Mouse (Mus musculus) urinary bladder, postnatal 14 days (tissue): Measurements from ENCODE around the gene Pax5.
"Not testable (repeated sequence)": the region's sequence is repeated elsewhere in the genome, so short reads cannot be mapped to it uniquely, and the experiment has no call there.

Experiments used
- DNase-seq: peaks from one replicate; pipeline ENCODE4 v3.0.0; 2021; ENCODE audit warnings: low spot score

Pax5 gene

DNA sequence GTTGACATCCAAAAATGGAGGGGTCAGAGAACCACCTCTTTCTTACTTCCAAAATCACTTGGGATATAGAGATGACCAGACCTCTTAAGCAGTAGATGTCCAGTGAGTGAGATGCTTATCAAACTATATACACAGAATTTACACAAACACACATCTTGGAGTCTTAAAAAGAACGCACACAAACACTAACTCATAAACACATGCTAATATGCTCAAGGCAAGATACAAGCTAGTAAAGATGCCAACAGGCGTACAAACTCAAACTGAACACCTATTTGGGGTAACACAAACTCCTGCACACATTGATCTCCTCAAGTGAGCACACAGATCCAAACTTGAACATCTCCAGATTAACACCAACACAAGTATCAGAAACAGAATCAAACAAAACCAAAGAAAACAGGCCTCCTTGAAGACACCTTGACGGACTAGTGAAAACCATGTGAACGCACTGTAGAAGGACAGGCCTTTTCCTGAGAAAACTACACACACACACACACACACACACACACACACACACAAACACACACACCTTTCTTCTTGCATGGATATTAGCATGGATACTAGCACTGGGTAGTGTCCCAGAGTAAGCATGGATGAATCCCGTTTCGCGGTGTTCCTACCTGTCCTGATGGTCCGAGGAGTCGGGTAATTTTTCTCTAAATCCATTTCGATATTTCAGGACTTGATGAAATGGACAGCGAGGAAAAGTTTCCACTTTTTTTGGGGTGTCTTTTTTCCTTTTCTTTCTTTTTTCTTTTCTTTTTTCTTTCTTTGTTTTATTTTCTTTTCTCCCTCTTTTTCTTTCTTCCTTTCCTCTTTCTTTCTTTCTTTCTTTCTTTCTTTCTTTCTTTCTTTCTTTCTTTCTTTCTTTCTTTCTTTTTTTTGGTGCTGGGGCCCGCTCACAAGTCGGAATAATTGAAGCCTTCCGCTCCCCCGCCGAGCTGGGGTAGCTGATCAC lies at the start of gene Pax5:
Gene Pax5 (minus strand): TSS at position 748 of the 961 bp plus-strand sequence.
- no peak for DNase-seq

DNA sequence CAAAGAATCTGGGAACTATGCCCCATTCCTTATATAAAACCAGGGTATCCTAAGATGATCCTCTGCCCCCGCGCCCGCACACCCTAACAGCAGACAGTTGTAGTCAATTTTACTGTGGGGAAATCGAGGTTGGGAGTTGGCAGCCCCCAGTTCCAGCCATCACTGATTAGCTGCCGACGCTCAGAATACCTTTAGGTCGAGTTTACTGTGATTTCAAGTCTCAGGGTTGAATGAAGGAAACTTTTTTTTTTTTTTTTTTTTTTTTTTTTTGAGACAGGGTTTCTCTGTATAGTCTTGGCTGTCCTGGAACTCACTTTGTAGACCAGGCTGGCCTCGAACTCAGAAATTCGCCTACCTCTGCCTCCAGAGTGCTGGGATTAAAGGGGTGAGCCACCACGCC lies 46.8 kb upstream of the Pax5 start:
- DNase-seq = not testable (repeated sequence)

DNA sequence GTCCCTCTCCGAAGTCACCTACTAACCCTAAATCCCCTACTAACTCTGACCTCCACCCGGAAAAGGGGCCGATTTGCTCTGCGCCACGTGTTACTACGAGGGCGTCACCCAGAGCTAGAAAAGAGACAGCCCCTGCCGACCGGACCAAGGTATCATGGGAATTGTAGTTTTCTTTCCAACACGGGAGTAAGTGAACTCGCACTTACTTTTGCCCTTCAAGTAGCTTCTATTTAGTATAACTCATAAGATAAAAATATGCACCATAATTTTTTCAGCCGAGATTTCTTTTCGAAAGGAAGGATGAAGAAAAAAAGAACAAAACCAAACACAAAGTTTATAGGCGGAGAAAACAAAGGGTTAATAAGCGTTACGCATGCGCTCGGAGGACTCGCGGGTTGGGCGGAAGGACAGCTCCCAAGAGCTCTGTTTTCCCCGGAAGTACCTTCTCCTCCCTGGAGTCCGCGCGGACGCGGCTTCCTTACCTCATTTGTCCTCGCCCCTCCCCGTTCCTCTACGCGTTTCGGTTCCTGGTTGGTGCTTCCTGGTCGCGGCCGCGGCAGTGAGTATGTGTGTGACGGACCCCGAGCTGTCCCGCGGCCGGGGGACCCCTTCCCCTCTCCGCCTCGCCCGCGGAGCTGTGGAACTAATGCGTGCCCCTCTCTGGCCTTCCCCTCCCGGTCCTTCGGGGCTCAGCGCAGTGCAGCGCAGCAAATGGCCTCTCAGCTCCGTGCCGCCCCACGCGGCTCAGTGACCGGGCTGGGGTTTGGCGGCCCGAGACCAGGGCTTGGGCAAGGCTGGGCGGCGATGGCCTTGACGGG lies 46.1 kb upstream of the Pax5 start:
- peak; percentile 94 for DNase-seq

DNA sequence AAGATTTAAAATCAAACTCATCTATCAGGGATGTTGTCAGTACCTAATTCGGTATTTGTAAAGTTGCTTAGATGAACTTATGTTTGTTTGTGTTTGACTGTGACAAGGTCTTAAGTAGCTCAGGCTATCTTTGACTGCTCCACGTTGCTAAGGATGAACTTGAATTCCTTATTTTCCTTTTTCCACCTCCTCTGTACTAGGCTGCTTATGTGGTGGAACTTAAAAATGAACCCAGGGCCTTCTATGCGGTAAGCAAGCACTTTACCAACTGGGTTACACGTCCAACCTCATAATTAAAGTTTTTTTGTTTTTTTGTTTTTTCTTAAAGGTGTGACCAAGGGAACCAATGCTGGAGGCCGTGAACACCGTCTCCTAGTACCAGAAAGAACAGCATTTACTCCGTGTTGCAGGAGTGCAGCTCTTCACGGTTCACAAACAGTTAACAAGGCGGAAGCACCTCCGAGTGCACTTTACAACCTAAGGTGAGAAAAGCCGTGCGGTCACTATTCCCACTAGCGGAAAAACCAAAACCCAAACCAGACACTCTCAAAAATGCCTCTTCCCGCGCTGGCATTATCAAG lies 45.4 kb upstream of the Pax5 start, which contains the start of gene Zcchc7:
Gene Zcchc7 (plus strand): TSS at position 325 of the 581 bp plus-strand sequence.
- DNase-seq = no peak

DNA sequence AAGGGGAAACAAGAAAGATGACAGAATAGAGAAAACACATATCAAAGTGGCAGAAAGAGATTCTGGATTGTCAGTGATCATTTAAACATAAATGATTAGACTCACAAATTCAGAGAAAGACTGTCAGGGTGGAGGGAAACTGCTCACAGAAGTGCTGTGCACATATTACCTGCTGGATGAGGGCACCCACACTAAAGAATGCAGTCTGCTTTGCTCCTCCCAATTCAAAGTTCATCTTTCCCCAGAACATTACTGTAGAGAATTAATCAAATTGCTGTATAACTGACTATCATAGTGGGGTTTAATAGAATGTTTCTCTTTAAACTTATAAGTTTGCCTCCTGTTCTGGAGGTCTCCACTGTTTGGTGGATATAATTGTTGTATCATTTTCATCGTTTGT lies 30.2 kb upstream of the Pax5 start:
- DNase-seq = no peak

DNA sequence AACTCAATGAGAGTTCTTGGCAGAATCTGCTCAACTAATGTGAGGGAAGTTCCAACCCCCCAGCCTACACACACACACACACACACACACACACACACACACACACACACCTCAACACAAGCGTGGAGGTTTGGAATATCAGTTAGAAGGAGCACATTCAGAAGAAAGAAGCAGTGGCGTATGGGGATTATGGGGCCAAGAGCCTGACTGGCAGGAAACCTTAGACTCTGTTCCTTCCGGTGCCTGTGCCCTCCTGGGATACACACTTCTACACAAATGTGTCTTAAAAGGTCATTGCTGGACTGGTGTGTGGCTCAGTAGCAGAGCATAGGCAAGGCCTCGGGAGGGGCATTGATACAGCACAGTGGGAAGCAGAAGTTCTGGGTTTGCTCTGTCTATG lies 10.9 kb upstream of the Pax5 start:
- no peak for DNase-seq

DNA sequence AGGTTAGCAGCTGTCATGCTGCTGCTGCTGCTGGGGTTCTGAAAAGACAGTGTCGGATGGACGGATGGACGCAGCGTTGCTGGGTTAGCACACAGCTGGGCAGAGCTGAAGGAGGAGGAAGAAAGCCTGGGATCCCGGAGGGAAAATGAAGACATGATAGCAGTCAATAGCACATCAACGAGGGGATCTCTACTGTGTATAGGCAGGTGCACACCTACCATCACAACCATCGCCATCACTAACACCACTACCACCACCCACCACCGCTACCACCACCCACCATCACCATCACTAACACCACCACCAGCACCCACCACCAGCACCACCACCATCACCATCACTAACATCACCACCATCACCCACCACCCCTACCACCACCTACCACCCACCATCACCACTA lies 9.8 kb upstream of the Pax5 start:
- DNase-seq = no peak

DNA sequence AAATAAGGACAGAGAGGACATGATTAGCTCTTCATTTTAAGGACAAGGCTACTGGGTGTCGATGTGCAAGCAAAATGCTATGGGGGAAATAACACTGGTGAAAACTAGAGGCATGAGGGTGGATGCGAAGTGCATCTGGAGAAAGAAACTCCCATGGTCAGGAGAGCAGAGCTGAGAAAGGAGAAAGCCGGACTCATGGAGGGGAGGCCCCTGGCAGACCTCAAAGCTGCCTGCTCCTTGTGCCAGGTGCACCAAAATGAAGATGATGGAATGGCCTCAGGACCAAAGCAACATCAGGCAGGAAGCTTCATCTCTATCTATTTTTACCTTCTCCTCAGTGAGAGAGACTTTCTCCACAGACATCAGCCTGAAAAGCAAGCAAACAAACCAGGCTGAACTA lies 7.4 kb upstream of the Pax5 start:
- DNase-seq = no peak

DNA sequence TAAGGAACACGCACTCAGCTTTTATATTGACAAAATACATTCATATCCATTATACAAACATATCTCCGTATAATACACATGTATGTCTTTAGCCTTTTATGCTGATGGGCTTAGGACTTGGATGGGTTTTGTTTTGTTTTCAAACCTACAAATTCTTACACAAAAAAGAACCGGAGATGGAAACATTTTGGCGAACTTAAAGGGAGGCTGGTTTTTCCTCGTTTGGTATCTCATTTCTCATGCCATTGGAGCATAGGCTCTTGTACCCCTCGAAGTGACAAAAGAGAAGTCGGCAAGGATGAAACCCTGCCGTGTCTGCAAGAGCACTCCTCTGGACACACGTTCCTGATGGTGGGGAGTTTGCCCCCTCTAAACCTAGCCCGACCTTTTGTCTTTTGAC lies 6.1 kb upstream of the Pax5 start:
- no peak for DNase-seq

DNA sequence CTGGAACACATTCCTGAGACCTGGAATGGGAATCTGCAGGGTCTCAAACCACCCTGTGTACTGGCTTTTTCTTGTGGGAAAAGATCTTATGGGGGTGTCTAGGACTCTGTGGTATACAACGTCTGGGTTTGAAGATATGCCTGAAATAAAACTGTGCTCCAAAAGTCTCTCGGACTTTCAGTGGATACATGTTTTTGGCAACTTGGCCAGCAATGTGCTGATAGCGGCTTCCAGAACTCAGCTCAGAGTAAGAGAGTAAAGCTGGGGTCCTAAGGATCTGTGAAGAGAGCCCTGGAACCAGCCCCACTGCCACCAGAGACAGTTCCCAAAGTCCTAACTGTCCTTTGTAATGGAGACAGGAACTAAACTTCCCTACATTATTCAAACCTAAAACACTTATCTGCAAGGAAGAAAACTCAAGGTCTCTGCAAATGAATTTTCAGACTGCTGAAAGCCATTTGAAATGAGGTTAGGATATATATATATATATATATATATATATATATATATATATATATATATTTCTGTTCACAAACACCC lies 5.4 kb upstream of the Pax5 start:
- no peak for DNase-seq

DNA sequence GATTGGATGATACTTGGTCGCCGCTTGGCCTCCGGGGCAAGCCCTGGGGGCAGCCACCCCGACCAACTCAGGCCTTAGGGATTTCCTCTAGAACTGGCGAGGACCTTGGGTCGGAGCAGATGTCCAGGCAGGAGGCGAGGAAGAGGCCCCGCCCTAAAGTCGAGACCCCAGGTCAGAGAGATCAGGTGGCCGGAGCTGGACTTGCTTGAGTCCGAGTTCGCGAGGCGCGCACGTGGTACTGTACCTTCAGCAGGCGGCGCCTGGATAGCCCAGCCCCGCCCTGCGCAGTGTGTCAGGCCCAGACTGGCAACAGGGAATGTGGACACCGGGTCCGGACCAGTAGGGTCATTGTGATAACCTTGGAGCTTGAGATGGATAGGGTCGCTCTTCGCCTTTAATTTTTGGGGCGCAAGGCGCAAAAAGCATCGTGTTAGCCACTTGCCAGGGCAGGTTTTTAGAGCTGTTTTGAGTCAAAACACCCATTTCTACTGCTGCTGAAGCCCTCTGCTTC lies 3.9 kb upstream of the Pax5 start:
- no peak for DNase-seq

DNA sequence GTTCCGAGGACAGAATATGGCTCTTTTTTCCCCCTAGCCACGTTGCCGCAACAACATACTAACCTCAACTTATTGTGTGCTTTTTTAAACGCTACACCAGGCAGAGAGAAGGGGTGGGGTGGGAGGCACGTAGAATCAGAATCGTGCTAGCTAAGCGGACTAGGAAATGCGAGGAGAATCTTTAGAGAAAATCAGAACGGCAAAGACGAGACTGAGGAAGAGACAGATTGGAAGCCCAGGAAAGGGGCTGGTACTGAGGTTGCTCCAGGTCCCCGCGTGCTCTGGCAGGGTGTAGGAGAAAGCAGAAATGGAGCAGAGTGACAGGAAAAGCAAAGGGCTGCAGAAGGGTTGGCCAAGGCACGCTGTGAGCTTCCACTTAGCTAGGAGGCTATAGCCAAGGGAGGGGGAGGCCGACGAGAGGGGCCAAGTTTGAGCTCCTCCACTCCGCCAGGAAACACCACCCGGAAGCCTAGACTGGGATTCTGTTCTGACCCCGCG lies 3.3 kb upstream of the Pax5 start:
- no peak for DNase-seq

DNA sequence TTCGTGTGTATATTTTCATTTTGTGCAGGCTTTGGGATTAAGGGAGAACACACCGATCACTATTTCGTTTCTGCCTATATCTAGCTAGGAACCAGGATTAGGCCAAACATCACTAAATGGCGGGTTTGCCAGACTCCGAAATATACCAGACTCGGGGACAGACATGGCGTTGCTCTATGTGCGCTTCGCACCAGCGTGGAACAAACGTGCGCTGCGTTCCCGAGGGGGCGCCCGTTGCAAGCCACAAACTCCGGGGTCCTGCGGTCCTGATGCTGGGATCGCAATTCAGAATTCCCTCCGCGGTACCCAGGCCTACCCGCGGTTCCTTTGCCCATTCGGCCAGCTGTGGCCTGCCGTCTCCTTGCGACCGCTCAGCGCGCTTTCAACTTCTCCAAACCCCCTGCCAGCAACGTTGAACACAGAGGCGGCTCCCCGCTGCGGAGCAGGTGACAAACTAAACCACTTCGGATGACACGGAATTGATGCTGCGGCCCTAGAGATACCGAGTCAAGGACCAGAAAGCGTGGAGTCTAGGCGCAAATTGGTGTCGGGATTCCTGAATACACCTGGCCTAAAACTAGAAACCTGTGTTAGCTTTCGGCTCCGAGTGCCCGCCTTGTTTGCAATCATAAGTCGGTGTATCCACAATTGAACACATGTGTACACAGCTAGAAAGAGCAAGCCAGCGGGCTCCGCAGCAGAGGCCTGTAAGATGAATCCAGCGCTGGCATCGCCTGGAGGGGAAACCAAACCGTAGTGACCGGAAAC lies 2.7 kb upstream of the Pax5 start:
- DNase-seq = no peak

DNA sequence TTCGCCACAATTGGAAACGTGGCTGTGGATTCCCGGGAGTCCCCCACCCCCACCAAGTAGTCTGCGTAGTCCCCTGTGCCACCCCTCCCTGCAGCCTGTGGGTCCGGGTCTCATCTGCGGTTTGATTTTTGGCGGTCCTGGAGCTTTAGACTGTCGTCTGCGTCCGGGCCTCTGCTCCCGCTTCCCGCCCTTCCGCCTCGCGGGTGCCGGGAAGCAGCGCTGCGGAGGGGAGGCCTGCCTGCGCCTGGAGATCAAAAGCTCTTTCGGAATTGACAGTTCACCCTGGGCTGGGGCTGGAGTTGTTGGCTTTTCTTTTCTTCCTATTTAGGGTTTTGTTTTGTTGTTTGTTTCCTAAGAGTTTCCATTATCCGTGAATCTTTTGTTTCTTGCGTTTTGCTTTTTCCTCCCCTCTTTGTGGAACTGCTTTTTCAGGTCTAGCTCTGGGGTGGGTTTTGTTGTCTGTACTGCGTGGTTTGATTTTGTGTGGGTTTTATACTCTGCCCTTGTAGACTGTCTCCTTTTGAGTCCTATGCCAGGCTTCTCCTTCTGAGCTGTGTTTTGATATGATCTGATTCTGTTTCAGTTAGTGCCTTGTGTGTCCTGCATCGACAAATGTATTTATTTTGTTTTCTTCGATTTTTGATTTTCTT lies 1.9 kb upstream of the Pax5 start:
- DNase-seq = no peak

DNA sequence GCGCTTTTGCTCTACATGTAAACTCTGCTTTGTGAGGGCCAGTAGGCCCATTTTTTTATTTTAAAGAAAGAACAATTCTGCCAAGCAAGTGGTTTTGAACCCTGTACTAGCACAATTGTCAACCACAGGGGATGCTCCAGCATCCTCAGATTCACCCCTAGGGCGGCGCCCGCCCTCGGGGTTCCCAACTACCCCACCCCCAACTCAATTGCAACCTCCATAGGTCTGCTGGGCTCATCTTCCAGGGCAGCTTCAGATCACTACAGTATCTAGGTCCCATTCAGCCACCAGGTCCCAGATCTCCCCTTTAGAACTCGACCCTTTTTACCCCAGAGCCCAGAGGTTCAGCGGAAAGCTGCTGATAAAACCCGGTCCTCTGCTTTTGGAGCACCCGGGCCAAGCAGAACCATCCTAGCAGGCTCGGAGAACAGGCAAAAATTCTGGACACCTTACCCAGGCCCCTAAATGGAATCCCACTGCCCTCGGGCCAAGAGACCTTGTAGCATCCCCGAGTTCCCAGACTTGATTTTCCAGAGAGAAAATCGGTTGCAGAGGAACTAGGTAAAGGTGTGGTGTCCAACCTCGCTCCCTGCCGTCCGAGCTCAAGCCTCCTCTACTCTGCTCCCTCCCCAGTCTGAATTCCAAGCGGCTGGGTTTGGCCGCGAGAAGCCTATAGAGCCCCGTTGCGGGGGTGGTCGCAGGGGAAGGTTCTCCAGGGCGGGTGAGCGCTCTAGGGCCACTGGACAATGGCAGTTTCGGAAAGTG lies 1.0 kb upstream of the Pax5 start:
- no peak for DNase-seq

DNA sequence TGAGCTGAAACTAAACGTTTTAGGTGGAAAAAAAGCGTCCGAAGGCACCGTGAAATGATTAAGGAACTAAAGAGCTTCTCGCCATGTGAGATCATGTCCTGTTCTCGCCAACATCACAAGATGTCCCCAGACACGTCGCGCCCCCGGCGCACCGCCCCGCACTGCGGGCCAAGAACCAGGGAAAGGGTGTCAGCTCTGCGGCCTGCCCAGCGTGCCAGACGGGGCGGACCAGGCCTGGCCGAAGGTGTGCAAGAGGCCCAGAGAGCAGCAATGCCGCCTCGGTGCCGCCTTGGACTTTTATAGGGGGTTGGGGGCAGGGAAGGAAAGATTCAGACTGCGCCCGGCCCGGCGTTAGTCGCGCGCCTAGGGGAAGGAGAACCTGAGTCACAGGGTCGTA lies 412 bp upstream of the Pax5 start:
- no peak for DNase-seq

DNA sequence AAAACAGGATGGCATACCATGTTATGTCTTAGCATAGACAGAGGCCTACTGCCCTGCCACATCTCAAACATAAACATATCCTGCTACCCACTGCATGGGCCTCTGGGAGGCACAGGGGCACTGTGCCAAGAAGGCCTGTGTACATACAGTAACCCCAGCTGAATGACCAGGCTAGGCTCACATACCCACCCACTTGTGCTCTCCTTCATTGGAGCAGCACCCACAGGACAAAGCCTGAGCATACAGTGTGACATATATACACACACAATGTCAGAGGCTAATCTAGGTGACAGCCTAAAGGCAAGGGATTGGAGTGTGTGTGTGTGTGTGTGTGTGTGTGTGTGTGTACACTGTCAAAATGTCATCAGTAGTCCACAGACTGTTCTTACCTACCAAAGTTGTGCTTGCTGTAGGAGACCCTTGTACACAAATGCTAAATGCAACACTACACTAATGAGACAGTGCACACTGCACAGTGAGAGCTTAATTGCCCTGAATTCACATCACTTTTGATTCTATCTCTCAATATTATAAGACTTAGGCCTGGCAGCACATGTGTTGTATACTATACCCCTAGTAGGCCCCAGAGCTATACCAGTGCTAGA lies 1.1 kb downstream of the Pax5 start:
- no peak for DNase-seq

DNA sequence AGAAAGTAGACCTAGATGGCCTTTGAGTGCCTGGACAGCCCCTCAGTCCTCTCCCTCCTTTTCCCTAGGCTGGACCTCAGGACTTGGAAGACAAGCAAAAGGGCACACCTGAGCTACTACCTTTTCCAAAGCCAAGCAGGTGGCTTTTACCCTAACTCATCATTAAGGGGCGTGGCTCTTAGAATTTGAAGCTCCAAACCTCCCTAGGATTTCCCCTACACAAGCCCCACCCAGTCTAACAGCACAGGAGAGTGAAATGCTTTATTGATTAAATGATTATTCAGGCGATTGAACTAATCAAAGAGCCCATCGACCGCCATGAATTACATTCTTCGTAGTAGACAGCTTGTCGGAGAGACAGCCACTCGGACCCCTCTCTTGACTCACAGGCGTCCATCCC lies 2.0 kb downstream of the Pax5 start:
- DNase-seq = no peak

DNA sequence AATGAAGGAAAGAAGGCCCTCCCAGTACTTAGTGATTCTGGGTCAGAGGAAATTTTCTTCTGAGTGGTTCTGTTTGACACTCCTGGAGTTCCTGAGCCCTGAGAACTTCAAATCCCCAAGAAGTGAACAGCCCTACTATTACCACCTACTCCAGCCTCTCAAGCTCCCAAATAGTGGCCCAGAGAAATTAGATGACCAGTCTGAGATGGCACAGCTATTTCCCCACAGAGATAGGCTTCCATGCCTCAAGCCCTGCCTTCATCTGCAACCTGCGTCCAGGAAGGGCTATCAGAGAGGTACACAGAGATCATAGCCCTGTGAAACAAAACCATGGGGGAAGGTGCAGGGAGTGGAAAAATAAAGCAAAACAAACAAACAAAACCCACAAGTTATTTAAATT lies 3.4 kb downstream of the Pax5 start:
- no peak for DNase-seq

DNA sequence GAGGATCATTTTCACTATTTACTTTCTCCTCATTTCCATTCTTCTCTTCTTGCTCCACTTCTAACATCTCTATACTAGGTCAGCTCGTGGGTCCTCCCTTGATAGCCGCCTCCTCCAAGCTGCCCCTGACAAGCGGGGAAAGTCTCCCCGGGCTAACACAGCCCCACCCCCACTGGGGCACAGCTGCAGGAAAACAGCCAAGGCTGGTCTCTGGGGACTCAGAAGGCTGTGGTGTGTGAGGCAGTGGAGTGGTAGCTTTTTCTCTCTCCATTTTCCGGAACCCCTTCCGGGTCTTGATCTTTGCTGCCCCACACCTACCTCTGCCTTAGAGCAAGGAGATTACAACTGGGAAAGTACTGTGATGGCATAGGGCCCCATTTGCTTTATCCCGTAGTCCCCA lies 4.3 kb downstream of the Pax5 start:
- no peak for DNase-seq
